Mouse (Mus musculus) bone marrow macrophage, adult 2 months (primary cell): Measurements from ENCODE around the gene Zfp568. TPM values are rescaled to one million over a fixed set of nuclear protein-coding genes. Genes with fewer than 3 reads are reported as not detected.
A peak's percentile ranks its signal among the peaks of the same experiment; 100 is the strongest.
"Not testable (repeated sequence)": the region's sequence is repeated elsewhere in the genome, so short reads cannot be mapped to it uniquely, and the experiment has no call there.

Experiments
- H3K27ac ChIP-seq: 2 replicates; pipeline ENCODE4 v1.5.1; 2012; ENCODE audit warnings: low read depth, low read length; ENCODE audit not compliant: insufficient read depth
- H3K4me1 ChIP-seq: 2 replicates; pipeline ENCODE4 v1.6.1; 2012; ENCODE audit warnings: low read length; ENCODE audit not compliant: control insufficient read depth, insufficient read depth
- H3K4me3 ChIP-seq: 2 replicates; pipeline ENCODE4 v1.5.1; 2012; ENCODE audit warnings: mild to moderate bottlenecking, low read length, moderate library complexity; ENCODE audit not compliant: insufficient read depth
- CTCF ChIP-seq: IDR thresholded peaks from 2 replicates; pipeline ENCODE4 v1.5.1; 2012; ENCODE audit warnings: low read depth, mild to moderate bottlenecking, low read length, moderate library complexity
- POLR2A ChIP-seq: IDR thresholded peaks from 2 replicates; pipeline ENCODE4 v1.6.1; 2012; ENCODE audit warnings: mild to moderate bottlenecking, low read depth, low read length, borderline replicate concordance
- polyA plus RNA-seq: library from polyadenylated mRNA; stranded (reverse); fragments of >200 nt; gene quantifications from 2 replicates; pipeline ENCODE4 v1.2.4, GENCODE M21; 2012; ENCODE audit not compliant: missing spikeins, insufficient read depth, insufficient read length

Gene Zfp568
- polyA plus RNA-seq, 1 experiment: 3.6 TPM

DNA sequence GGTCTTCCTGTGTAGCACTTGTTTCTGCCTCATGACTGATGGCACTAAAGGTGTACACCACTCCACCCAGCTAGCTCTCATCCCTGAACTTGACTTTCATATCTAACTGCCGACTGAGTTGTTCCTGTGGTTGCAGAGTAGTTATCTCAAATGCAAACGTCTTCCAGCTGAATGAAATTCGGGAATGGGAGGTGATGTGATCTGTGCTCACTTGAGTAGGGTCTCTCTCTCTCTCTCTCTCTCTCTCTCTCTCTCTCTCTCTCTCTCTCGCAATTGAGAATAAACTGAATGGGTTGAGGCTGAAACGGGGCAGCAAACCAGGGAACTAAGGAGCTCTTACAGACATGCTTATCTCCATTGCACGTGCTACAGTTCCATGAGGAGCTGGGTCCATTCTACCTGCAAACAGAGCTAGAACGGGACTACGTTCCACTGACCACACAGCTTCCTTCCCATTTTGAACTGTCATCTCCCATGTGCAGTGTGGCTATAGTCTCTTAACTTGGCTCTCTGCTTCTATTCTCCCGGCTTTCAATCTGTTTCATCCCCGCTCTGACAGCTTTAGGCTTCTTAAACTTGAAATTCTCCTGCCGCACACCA is 25.5 kb upstream of the Zfp568 start:
- TF ChIP-seq CTCF: no peak
- TF ChIP-seq POLR2A: no peak
- no peak overlapping the region for H3K4me3 ChIP-seq
- H3K27ac ChIP-seq: no peak overlapping the region
- no peaks in the 10 kb centered on the region for H3K4me1 ChIP-seq

DNA sequence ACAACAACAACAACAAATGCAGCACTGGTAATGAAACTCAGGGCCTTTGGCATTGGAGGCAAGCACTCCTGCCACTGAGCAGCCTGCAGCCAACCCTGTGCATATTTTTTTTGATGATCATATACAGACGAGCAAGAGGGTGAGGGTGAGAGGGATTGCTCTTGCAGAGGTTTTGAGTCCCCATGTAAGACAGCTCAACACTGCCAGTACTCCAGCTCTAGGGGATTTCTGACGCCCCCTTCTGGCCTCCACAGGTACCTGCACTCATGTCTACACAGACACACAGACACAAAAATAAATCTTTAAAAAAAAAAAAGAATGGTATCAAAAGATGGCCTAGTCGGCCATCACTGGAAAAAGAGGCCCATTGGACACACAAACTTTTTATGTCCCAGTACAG is 24.8 kb upstream of the Zfp568 start:
- H3K4me1 ChIP-seq: no peaks in the 10 kb centered on the region
- TF ChIP-seq CTCF (no peak), POLR2A (no peak)
- no peak overlapping the region for H3K4me3 ChIP-seq
- H3K27ac ChIP-seq: no peak overlapping the region

DNA sequence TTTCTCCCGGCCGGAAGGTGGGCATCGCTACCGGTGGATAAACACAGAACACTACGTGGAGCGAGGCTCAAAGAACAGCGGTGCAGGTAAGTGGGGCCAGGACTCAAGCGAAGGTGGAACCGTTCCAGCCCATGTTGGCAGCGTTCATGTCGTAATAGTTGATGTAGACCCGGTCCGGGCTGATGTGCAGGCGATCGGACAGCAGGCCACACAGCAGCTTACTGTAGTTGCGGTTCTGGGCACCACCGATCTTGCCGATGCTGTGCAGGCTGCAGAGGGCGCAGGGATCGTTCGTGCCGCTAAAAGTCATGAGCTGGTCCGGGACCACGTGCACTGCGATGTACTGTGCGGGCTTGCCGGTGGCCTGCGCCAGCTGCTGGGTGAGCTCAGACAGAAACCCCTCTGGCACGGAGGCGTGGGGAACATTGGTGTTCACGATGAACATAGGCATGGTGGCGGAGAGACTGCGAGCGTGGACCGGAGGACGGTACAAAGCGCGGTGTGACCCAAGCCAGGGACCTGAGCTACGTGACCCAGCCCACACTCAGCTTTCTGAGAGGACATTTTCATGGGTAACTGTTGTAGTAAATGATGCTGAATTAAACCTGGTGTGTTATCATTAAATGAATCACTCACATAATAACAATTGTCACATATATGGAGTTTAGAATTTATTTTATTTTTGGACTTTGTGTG is 18.5 kb upstream of the Zfp568 start:
- H3K27ac ChIP-seq, H3K4me1 ChIP-seq, H3K4me3 ChIP-seq: not testable (repeated sequence)

DNA sequence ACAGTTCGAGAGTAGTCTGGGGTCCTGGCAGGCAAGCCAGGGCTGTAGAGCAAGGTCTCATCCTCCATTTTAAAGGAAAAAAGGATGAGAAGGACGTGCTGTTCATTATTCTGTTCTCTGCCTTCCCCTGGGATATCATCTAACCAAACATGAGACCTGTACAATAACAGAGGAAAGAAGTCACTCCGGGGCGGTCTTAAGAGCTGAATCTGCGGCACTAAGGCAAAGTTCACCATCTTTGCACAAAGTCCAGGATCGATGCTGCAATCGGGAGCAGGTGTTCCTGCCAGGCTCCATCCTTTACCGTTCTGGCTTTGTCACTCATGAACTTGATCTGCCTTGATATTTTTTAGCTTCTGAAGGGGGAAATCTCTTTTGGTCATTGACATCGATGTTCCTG is 13.1 kb upstream of the Zfp568 start:
- Histone ChIP-seq H3K4me3 (no peak overlapping the region), H3K4me1 (no peaks in the 10 kb centered on the region), H3K27ac (no peak overlapping the region)
- TF ChIP-seq CTCF (no peak), POLR2A (no peak)

DNA sequence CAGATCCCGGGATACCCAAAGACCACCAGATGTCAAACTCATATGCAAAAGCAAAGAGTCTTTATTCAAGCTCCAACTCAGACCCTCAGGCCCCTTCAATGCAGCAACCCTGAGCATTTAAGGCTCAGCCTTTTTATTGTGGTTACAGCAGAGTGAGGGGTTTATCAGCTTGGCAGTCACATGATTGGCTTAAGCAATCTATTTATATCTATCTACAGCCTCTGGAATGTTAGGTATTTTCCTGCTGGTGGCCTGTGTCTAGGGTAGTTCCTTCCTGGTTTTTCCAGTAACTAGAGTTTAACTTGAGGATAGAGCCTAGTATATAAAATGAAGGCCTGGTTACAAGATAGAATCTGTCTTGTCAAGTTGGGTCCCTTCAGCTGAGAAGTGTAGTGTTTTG is 3.0 kb upstream of the Zfp568 start:
- no peak for TF ChIP-seq POLR2A
- TF ChIP-seq CTCF: no peak
- H3K4me3 ChIP-seq: no peak overlapping the region
- peaks cover 5% of the 10 kb centered on the region for H3K4me1 ChIP-seq
- no peak overlapping the region for H3K27ac ChIP-seq

DNA sequence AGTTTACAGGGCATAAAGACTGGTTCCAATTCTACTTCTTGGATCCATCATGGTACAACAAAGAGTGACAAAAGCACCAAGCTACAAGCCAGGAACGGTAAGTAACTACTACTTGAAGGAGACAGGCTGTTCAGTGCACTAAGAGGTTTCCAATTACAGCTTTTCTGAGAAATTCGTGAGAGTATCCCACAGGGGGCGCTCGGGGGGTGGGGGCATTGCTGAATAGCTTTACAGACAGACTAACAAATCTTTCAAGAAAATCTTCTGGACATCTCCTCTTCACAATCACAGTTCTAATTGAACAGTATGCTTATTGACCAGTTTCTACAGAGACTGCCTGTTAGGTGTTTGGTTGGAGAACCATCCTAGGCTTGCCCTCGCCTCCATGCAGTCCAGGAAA is 2.3 kb upstream of the Zfp568 start:
- no peak overlapping the region for H3K27ac ChIP-seq
- peaks cover 5% of the 10 kb centered on the region for H3K4me1 ChIP-seq
- TF ChIP-seq CTCF (no peak), POLR2A (no peak)
- no peak overlapping the region for H3K4me3 ChIP-seq

DNA sequence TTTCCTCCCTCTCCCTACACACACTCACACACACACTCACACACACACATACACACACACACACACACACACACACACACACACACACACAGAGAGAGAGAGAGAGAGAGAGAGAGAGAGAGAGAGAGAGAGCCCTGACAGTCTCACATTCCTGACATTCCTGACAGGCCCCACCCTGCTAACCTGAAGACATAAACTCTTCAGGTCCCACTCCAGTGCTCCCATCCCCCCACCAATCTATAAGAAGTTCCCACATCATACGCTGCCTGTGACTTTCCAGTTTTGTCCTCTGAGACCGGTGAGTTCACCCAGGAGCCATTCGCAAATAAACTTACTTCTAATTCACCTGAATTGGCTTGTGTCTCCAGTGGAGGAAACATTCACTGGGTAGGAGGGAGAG is 1.9 kb upstream of the Zfp568 start:
- H3K4me1 ChIP-seq: peaks cover 5% of the 10 kb centered on the region
- no peak overlapping the region for H3K27ac ChIP-seq
- TF ChIP-seq CTCF: no peak
- TF ChIP-seq POLR2A: no peak
- H3K4me3 ChIP-seq: no peak overlapping the region

DNA sequence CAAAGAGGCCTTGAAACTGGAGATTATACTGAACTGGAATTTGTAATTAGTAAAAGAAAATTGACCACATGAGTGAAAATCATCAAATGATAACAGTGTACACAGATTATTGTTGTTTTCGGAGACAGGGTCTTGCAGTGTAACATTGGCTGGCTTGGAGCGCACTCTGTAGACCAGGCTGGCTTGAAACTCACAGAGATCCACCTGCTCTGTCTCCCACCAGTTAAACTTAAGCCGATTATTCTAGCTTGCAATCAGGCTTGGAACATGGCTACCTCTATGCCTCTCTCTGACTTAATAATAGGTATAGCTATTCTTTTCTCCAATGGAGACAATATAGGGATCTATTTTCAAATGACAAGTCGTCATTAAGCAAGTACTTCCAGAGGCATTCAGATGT is 1.4 kb upstream of the Zfp568 start:
- no peak for TF ChIP-seq CTCF
- TF ChIP-seq POLR2A: no peak
- Histone ChIP-seq H3K4me1 (peaks cover 5% of the 10 kb centered on the region), H3K27ac (no peak overlapping the region), H3K4me3 (no peak overlapping the region)

DNA sequence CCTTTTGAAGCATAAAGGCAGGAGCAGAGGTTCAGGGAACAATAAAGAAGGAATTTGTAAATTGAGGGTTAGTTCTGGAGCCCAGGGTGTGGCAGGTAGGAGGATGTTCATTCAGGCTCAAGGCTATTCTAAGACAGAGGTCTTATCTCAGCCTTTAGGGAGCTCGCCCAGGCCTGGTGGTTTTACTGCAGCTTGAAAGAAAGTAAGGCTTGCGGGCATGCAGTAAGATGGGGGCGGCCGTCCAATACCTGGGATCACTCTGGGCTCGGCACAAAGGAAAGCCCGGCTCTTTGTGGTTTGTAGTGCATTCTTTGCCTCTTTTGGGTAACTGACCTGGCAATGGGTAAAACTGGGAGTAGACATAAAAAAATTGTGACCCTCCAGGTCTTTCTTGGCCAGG is 824 bp upstream of the Zfp568 start:
- no peak for TF ChIP-seq CTCF
- no peak for TF ChIP-seq POLR2A
- Histone ChIP-seq H3K4me1 (peaks cover 5% of the 10 kb centered on the region), H3K4me3 (peak overlapping the region; percentile 88), H3K27ac (peak overlapping the region; percentile 76)

DNA sequence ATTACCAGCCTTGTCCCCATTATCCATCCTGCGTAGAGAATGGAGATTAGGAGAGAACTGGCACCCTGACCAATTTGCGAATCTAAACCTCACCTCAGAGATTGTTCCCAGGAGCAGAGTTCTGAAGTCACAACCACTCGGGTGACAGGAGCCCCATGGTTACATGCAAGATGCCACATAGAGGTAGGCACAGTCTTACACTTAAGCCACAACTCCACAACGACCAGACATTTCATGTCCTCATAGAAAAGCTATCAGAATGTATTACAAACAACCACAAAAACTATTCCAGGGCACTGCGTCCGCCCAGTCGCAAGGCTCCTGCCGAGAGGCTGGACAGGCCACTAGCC is 440 bp upstream of the Zfp568 start:
- TF ChIP-seq POLR2A: no peak
- Histone ChIP-seq H3K4me3 (peak overlapping the region; percentile 88), H3K4me1 (peaks cover 5% of the 10 kb centered on the region), H3K27ac (peak overlapping the region; percentile 76)

DNA sequence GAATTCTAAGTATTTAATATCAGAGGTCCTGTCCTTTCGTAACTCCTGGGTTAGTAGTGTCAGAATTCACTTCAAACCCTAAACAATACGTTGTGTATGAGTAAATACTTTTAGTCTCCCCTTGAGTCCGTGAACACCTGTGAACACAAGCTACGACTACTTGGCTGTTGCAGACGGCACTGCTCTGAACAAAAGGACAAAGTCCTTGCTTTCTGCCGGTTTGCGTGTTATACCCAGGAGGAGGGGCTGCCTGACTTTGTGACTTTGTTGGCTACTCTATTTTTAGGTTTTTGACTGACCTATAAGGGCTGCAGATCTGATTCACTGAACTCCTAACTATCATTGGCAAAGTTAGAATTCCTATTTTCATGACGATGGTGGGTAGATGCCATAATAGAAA is 2.3 kb downstream of the Zfp568 start:
- H3K4me1 ChIP-seq: peaks cover 3% of the 10 kb centered on the region; the same call in 1 of the 2 replicates
- no peak overlapping the region for H3K4me3 ChIP-seq
- no peak overlapping the region for H3K27ac ChIP-seq
- TF ChIP-seq CTCF (no peak), POLR2A (no peak)

DNA sequence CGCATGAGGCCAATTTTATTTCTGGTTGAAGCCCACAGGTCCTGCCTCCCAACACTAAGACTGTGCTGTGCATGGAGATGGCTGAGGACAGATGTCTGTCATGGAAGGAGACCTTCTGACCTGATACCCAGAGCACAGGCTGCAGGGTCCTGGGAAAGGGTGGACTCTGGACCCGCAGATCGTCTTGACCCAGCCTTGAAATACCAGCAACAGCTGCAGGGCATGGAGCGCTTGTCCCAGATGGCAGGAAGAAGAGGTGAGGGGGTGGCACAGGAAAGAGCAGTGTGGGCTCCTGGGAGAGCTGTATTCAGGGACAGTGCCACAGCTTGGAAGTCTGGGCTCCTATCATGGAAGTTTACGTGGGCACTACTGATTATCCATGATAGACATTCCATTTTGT is 3.8 kb downstream of the Zfp568 start:
- Histone ChIP-seq H3K4me1 (peaks cover 3% of the 10 kb centered on the region; the same call in 1 of the 2 replicates), H3K4me3 (no peak overlapping the region), H3K27ac (no peak overlapping the region)
- TF ChIP-seq CTCF (no peak), POLR2A (no peak)
